Mouse (Mus musculus) Patski (cell line): ENCODE measurements at regions not wholly inside any gene's neighbourhood (a gene's known extent, or its start where the extent isn't known, plus 50 kb on each side); places are given as distances from the start of the nearest gene placed in this dataset.

ENCODE experiments used
- ATAC-seq: fragments of 100-300 bp; one replicate; pipeline ENCODE4 v1.8.0; 2021
- CTCF ChIA-PET: fragments of 350-600 bp; sonication (Branson Sonifier 250); formaldehyde crosslinking; loops from one replicate; lab custom pipeline; 2022; ENCODE audit warnings: inconsistent platforms; lab: Charles Lee
- POLR2A ChIA-PET: fragments of 350-600 bp; sonication (Branson Sonifier 250); formaldehyde crosslinking; loops from one replicate; lab custom pipeline; 2022; ENCODE audit warnings: antibody characterized with exemption, inconsistent platforms; lab: Charles Lee
- DNase-seq: peaks from one replicate; pipeline ENCODE4 v3.0.0-alpha.2; 2011; ENCODE audit warnings: low read depth, low spot score
- H3K27me3 ChIP-seq: fragments of 371-371 bp; one replicate; pipeline ENCODE4 v1.5.1; 2021
- CTCF ChIP-seq: fragments of 100-300 bp; IDR thresholded peaks from one replicate; pipeline ENCODE4 v1.5.1; 2021
- in situ Hi-C: fragments of 300-500 bp; cut with MboI; formaldehyde crosslinking; loops from 3 replicates; pipeline ENCODE4 v1.11.1; 2018; ENCODE audit warnings: low pct_unique_long_range_greater_than_20kb, mixed read lengths

- in situ Hi-C loops: no loop called here
- CTCF ChIA-PET: no interaction called here
- ATAC-seq: no peak
- peaks cover 3% of the 10 kb centered on the region for H3K27me3 ChIP-seq
- no peak for TF ChIP-seq CTCF
- POLR2A ChIA-PET: no interaction called here
- no peak for DNase-seq
These were observed 99.1 kb upstream of the Kcng1 start for GRCm38 (mm10) chr2:168380606-168381005.

GRCm38 (mm10) chr2:168372356-168372755 lies 90.8 kb upstream of the Kcng1 start:
- in situ Hi-C loops: no loop called here
- ChIA-PET CTCF (interaction anchor here (1.1 kb wide), 1 partner anchor 17 kb away, joined by 3 read pairs; no protein-coding TSS in a partner anchor), POLR2A (no interaction called here)
- TF ChIP-seq CTCF: no peak
- no peak for ATAC-seq
- H3K27me3 ChIP-seq: peaks cover 6% of the 10 kb centered on the region
- no peak for DNase-seq

GRCm38 (mm10) chr2:168371245-168371644 lies 89.7 kb upstream of the Kcng1 start:
- ATAC-seq (no peak), DNase-seq (no peak)
- in situ Hi-C loops: no loop called here
- H3K27me3 ChIP-seq: peaks cover 6% of the 10 kb centered on the region
- TF ChIP-seq CTCF: no peak
- ChIA-PET CTCF (no interaction called here), POLR2A (no interaction called here)

- peaks cover 7% of the 10 kb centered on the region for H3K27me3 ChIP-seq
- no peak for ATAC-seq
These were observed 77.7 kb upstream of the Kcng1 start for GRCm38 (mm10) chr2:168359200-168359599.

GRCm38 (mm10) chr2:168358551-168358950 lies 77.0 kb upstream of the Kcng1 start:
- in situ Hi-C loops: loop anchor here (5.0 kb wide), 1 partner anchor 84 kb away; no protein-coding TSS in a partner anchor
- DNase-seq (no peak), ATAC-seq (no peak)
- H3K27me3 ChIP-seq: peaks cover 7% of the 10 kb centered on the region
- no peak for TF ChIP-seq CTCF
- ChIA-PET CTCF (no interaction called here), POLR2A (no interaction called here)

More at GRCm38 (mm10) chr2:168359200-168359599, 77.7 kb upstream of the Kcng1 start:
- TF ChIP-seq CTCF: no peak
- DNase-seq: no peak
- in situ Hi-C loops: loop anchor here (5.0 kb wide), 1 partner anchor 83 kb away; no protein-coding TSS in a partner anchor
- ChIA-PET CTCF (no interaction called here), POLR2A (no interaction called here)

GRCm38 (mm10) chr2:168357815-168358214 lies 76.3 kb upstream of the Kcng1 start:
- ChIA-PET CTCF (no interaction called here), POLR2A (no interaction called here)
- TF ChIP-seq CTCF: peak; percentile 73
- ATAC-seq (no peak), DNase-seq (no peak)
- in situ Hi-C loops: loop anchor here (5.0 kb wide), 1 partner anchor 84 kb away; no protein-coding TSS in a partner anchor
- H3K27me3 ChIP-seq: peaks cover 7% of the 10 kb centered on the region

GRCm38 (mm10) chr2:168354397-168354796 lies 72.9 kb upstream of the Kcng1 start:
- DNase-seq (no peak), ATAC-seq (no peak)
- ChIA-PET CTCF (no interaction called here), POLR2A (no interaction called here)
- H3K27me3 ChIP-seq: peaks cover 14% of the 10 kb centered on the region
- no peak for TF ChIP-seq CTCF
- in situ Hi-C loops: no loop called here

- no peak for TF ChIP-seq CTCF
- no peak for ATAC-seq
- DNase-seq: no peak
- POLR2A ChIA-PET: no interaction called here
- CTCF ChIA-PET: interaction anchor here (1.3 kb wide), 1 partner anchor 11 kb away, joined by 5 read pairs; no protein-coding TSS in a partner anchor
- in situ Hi-C loops: no loop called here
- peaks cover 14% of the 10 kb centered on the region for H3K27me3 ChIP-seq
These were observed 71.1 kb upstream of the Kcng1 start for GRCm38 (mm10) chr2:168352626-168353025.

- DNase-seq (no peak), ATAC-seq (no peak)
- POLR2A ChIA-PET: no interaction called here
- peaks cover 14% of the 10 kb centered on the region for H3K27me3 ChIP-seq
- CTCF ChIA-PET: interaction anchor here (1.3 kb wide), 2 partner anchors 12 to 52 kb away, joined by 3 to 5 read pairs; no protein-coding TSS in a partner anchor
- in situ Hi-C loops: no loop called here
- no peak for TF ChIP-seq CTCF
These were observed 70.7 kb upstream of the Kcng1 start for GRCm38 (mm10) chr2:168352194-168352593.

- no peak for TF ChIP-seq CTCF
- ChIA-PET POLR2A (no interaction called here), CTCF (no interaction called here)
- ATAC-seq (no peak), DNase-seq (no peak)
- peaks cover 8% of the 10 kb centered on the region for H3K27me3 ChIP-seq
- in situ Hi-C loops: no loop called here
These were observed 63.8 kb upstream of the Kcng1 start for GRCm38 (mm10) chr2:168345384-168345783.

GRCm38 (mm10) chr2:168343705-168344104 lies 62.2 kb upstream of the Kcng1 start:
- in situ Hi-C loops: no loop called here
- TF ChIP-seq CTCF: no peak
- H3K27me3 ChIP-seq: peaks cover 11% of the 10 kb centered on the region
- DNase-seq (no peak), ATAC-seq (no peak)
- CTCF ChIA-PET: no interaction called here
- POLR2A ChIA-PET: no interaction called here

- ATAC-seq: no peak
- in situ Hi-C loops: no loop called here
These were observed 57.3 kb upstream of the Kcng1 start for GRCm38 (mm10) chr2:168338819-168339218.

More at GRCm38 (mm10) chr2:168338819-168339218, 57.3 kb upstream of the Kcng1 start:
- no peak for DNase-seq
- POLR2A ChIA-PET: no interaction called here
- no peak for TF ChIP-seq CTCF
- H3K27me3 ChIP-seq: peaks cover 15% of the 10 kb centered on the region
- CTCF ChIA-PET: interaction anchor here (0.9 kb wide), 1 partner anchor 16 kb away, joined by 3 read pairs; no protein-coding TSS in a partner anchor
